Mouse (Mus musculus): ENCODE measurements around the gene Emp3.
"Not testable (repeated sequence)": the region's sequence is repeated elsewhere in the genome, so short reads cannot be mapped to it uniquely, and the experiment has no call there.

Gene Emp3

GRCm38 (mm10) chr7:45916056-45917003 is 4.9 kb downstream of the Emp3 start:
- peak; percentile 93 for DNase-seq (ENCODE audit: low read depth, low spot score)

GRCm38 (mm10) chr7:45915011-45915410 is 6.2 kb downstream of the Emp3 start:
- no peak for DNase-seq (ENCODE audit: low read depth, low spot score)

GRCm38 (mm10) chr7:45914067-45914466 is 7.1 kb downstream of the Emp3 start:
- DNase-seq (ENCODE audit: low read depth, low spot score), result no peak

- peak; percentile 57 for DNase-seq (ENCODE audit: low read depth, low spot score)
Measured at GRCm38 (mm10) chr7:45909145-45909544, 12.1 kb downstream of the Emp3 start.

GRCm38 (mm10) chr7:45908384-45908783 is 12.8 kb downstream of the Emp3 start:
- DNase-seq (ENCODE audit: low read depth, low spot score), result no peak

GRCm38 (mm10) chr7:45906622-45907021 is 14.6 kb downstream of the Emp3 start:
- peak; percentile 42 for DNase-seq (ENCODE audit: low read depth, low spot score)

- DNase-seq (ENCODE audit: low read depth, low spot score), result no peak
Measured at GRCm38 (mm10) chr7:45902481-45903002, 18.7 kb downstream of the Emp3 start.

- DNase-seq (ENCODE audit: low read depth, low spot score), result peak; percentile 80
Measured at GRCm38 (mm10) chr7:45901562-45901961, 19.6 kb downstream of the Emp3 start.

GRCm38 (mm10) chr7:45898125-45898524 is 23.1 kb downstream of the Emp3 start:
- peak; percentile 82 for DNase-seq (ENCODE audit: low read depth, low spot score)

- DNase-seq (ENCODE audit: low read depth, low spot score), result peak; percentile 91
Measured at GRCm38 (mm10) chr7:45897258-45897757, 23.9 kb downstream of the Emp3 start.

- peak; percentile 98 for DNase-seq (ENCODE audit: low read depth, low spot score)
Measured at GRCm38 (mm10) chr7:45896517-45897257, 24.5 kb downstream of the Emp3 start, which contains the start of the genes Syngr4 and Tmem143. Gene Syngr4 (minus strand): TSS chr7:45896714. Gene Tmem143 (plus strand): TSS chr7:45896941.

GRCm38 (mm10) chr7:45895931-45896516 is 25.2 kb downstream of the Emp3 start:
- DNase-seq (ENCODE audit: low read depth, low spot score), result no peak

GRCm38 (mm10) chr7:45892651-45893050 is 28.6 kb downstream of the Emp3 start:
- DNase-seq (ENCODE audit: low read depth, low spot score), result no peak

GRCm38 (mm10) chr7:45887246-45887645 is 34.0 kb downstream of the Emp3 start:
- no peak for DNase-seq (ENCODE audit: low read depth, low spot score)

GRCm38 (mm10) chr7:45881011-45881410 is 40.2 kb downstream of the Emp3 start:
- no peak for DNase-seq (ENCODE audit: low read depth, low spot score)

- no peak for DNase-seq (ENCODE audit: low read depth, low spot score)
Measured at GRCm38 (mm10) chr7:45880531-45880930, 40.7 kb downstream of the Emp3 start.

- DNase-seq (ENCODE audit: low read depth, low spot score), result not testable (repeated sequence)
Measured at GRCm38 (mm10) chr7:45878278-45878677, 42.9 kb downstream of the Emp3 start, which contains the start of gene Grin2d. Gene Grin2d (minus strand): TSS chr7:45878378.

- no peak for DNase-seq (ENCODE audit: low read depth, low spot score)
Measured at GRCm38 (mm10) chr7:45876895-45877294, 44.3 kb downstream of the Emp3 start.

GRCm38 (mm10) chr7:45873061-45873947 is 47.9 kb downstream of the Emp3 start:
- DNase-seq (ENCODE audit: low read depth, low spot score), result peak; percentile 68

- DNase-seq (ENCODE audit: low read depth, low spot score), result peak; percentile 88
Measured at GRCm38 (mm10) chr7:45872624-45873023, 48.6 kb downstream of the Emp3 start, which contains the start of gene Kdelr1. Gene Kdelr1 (plus strand): TSS chr7:45872772.
